Mouse (Mus musculus) lung, embryonic 16.5 days (tissue): ENCODE results near the gene Olfr1305. TPM values are rescaled to one million over a fixed set of nuclear protein-coding genes. Genes with fewer than 3 reads are reported as not detected.

Source experiments
- ATAC-seq: fragments of 200-750 bp; cut with Nextera tagmentation; 2 replicates; pipeline ENCODE4 v1.8.0; 2017; ENCODE audit warnings: low read depth, mild to moderate bottlenecking, moderate library complexity
- H3K27ac ChIP-seq: fragments of 300-500 bp; sonication (generic); 2 replicates; pipeline ENCODE4 v1.5.1; 2014; ENCODE audit warnings: mild to moderate bottlenecking, control low read depth, low read length
- H3K27me3 ChIP-seq: fragments of 300-500 bp; sonication (generic); 2 replicates; pipeline ENCODE4 v1.6.1; 2014; ENCODE audit warnings: low read depth, low read length, mixed read lengths; ENCODE audit not compliant: control insufficient read depth, insufficient read depth
- H3K36me3 ChIP-seq: fragments of 300-500 bp; sonication (generic); 2 replicates; pipeline ENCODE4 v1.6.1; 2014; ENCODE audit warnings: low read length; ENCODE audit not compliant: control insufficient read depth, insufficient read depth
- H3K4me1 ChIP-seq: fragments of 300-500 bp; sonication (generic); replicated peaks from 2 replicates; pipeline ENCODE4 v1.6.1; 2014; ENCODE audit warnings: low read length, mixed read lengths; ENCODE audit not compliant: control insufficient read depth, insufficient read depth
- H3K4me2 ChIP-seq: fragments of 300-500 bp; sonication (generic); 2 replicates; pipeline ENCODE4 v1.6.1; 2014; ENCODE audit warnings: low read depth, low read length, control low read depth
- H3K4me3 ChIP-seq: fragments of 300-500 bp; sonication (generic); 2 replicates; pipeline ENCODE4 v1.5.1; 2014; ENCODE audit warnings: mild to moderate bottlenecking, low read length, control low read depth
- H3K9ac ChIP-seq: fragments of 300-500 bp; sonication (generic); 2 replicates; pipeline ENCODE4 v1.6.1; 2014; ENCODE audit warnings: low read length, control low read depth
- H3K9me3 ChIP-seq: fragments of 300-500 bp; sonication (generic); 2 replicates; pipeline ENCODE4 v1.6.1; 2016; ENCODE audit warnings: low read length; ENCODE audit not compliant: control insufficient read depth
- whole genome bisulfite sequencing: fragments of 180-500 bp; shearing (Covaris S2); extraction: QIAGEN DNeasy Blood & Tissue Kit; methylation state at CpG from one replicate; pipeline ENCODE4 v1.1.7; 2014; 5-methylcytosine and 5-hydroxymethylcytosine counted together
- polyA plus RNA-seq: library from polyadenylated mRNA; unstranded; fragments of >200 nt; fragmentation: Nextera tagmentation; extraction: Ambion mirVana; gene quantifications from 2 replicates; pipeline ENCODE4 v1.2.1, GENCODE M21; 2015

Olfr1305 gene
- polyA plus RNA-seq: not detected in 2 replicates

DNA sequence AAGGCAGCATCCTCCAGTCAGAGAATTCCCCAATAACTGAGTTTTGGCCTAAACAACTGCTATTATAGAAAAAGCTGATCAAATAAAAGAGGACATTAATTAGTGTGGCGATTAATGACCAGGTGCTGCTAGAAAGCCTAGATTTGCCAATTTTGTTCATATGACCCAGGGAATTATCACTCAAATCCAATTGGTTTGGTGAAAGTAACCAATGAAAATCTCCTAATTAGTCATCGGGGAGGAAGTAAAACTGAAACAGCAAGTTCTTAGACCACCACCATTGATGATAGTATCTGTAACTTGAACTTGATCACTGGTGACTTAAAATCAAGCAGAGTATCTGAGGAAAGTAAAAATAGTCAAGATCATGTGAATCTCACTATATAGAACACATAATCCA is at the start of gene Olfr1305:
TSS of gene Olfr1305 (minus strand) at position 101 of the 400 bp plus-strand sequence.
- 86% methylated on average over 2 of the region's 2 CpGs for WGBS
- Histone ChIP-seq H3K36me3 (no peaks in the 10 kb centered on the region), H3K9ac (no peak within 1 kb of the TSS), H3K9me3 (no peaks in the 10 kb centered on the region; the same call in 1 of the 2 replicates), H3K27ac (no peak within 1 kb of the TSS), H3K27me3 (no peaks in the 10 kb centered on the region), H3K4me1 (no peaks in the 10 kb centered on the region), H3K4me3 (no peak within 1 kb of the TSS), H3K4me2 (no peak within 1 kb of the TSS)
- no peak for ATAC-seq

DNA sequence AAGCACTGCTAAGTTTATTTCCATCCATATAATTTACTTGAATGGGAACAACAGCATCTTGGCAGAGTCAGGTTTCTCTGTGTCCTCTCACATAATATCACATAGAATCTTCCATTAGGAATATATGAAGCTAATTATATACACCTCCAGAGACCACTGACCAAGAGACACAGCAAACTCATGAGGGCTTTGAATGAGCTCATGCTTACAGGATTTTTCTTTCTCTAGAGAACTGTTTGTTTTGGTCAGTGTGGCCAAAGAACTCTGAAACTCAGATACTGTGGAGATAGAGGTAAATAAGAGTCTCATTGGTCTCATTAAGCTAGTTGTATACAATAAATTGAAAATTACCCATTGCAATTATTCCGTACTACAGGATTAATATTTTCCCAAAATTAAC is 39.2 kb upstream of the Olfr1305 start, which contains the start of gene Olfr1306:
TSS of gene Olfr1306 (minus strand) at position 101 of the 400 bp plus-strand sequence.
- 0 out of 2 replicates have a peak, but pooled peaks cover 3% of the 10 kb centered on the region for H3K9me3 ChIP-seq
- H3K27ac ChIP-seq: no peak within 1 kb of the TSS
- WGBS: 75% methylated on average over 1 of the region's 1 CpGs
- H3K36me3 ChIP-seq: no peaks in the 10 kb centered on the region
- H3K9ac ChIP-seq: no peak within 1 kb of the TSS
- H3K4me3 ChIP-seq: no peak within 1 kb of the TSS
- no peaks in the 10 kb centered on the region for H3K27me3 ChIP-seq
- H3K4me1 ChIP-seq: no peaks in the 10 kb centered on the region
- no peak within 1 kb of the TSS for H3K4me2 ChIP-seq
- no peak for ATAC-seq

DNA sequence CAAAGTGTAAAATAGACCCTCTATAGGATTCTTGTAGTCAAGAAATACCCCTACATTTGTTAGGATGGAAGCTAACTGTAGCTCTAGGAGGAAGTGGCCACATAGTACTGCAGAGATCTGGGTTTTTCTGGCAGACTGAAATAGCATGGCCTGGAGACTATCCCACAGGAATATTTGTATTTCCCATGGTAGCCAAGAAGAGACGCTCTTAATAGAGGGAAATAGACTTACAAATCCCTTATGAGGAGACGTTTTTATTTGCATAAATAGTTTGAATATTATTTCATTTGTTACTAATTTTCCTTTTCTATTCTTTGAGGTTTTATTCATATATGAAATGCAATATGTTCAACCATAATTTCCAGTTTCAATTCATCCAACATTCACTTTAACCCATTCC is 56.7 kb downstream of the Olfr1305 start, which contains the start of gene Olfr1303:
TSS of gene Olfr1303 (minus strand) at position 101 of the 400 bp plus-strand sequence.
- ATAC-seq: no peak
- Histone ChIP-seq H3K9me3 (no peaks in the 10 kb centered on the region), H3K4me3 (no peak within 1 kb of the TSS), H3K4me1 (no peaks in the 10 kb centered on the region), H3K27me3 (no peaks in the 10 kb centered on the region), H3K9ac (no peak within 1 kb of the TSS), H3K27ac (no peak within 1 kb of the TSS), H3K4me2 (no peak within 1 kb of the TSS), H3K36me3 (no peaks in the 10 kb centered on the region)
- WGBS: 67% methylated on average over 2 of the region's 2 CpGs

Other genes starting within 250 kb of the Olfr1305 start
- gene Olfr1298, start 227.9 kb downstream of the Olfr1305 start, polyA plus RNA-seq: not detected in 2 replicates
- not detected in 2 replicates for gene Olfr1299, start 215.7 kb downstream of the Olfr1305 start, polyA plus RNA-seq
- not detected in 2 replicates for gene Olfr1301, start 126.1 kb downstream of the Olfr1305 start, polyA plus RNA-seq
- gene Olfr1302, start 99.7 kb downstream of the Olfr1305 start, polyA plus RNA-seq: not detected in 2 replicates
- gene Olfr1303, start 56.8 kb downstream of the Olfr1305 start, polyA plus RNA-seq: not detected in 2 replicates
- not detected in 2 replicates for gene Olfr1306, start 39.1 kb upstream of the Olfr1305 start, polyA plus RNA-seq
- gene Olfr1307, start 72.3 kb upstream of the Olfr1305 start, polyA plus RNA-seq: not detected in 2 replicates
- not detected in 2 replicates for gene Olfr1308, start 87.8 kb upstream of the Olfr1305 start, polyA plus RNA-seq
- gene Olfr1309, start 113.1 kb upstream of the Olfr1305 start, polyA plus RNA-seq: not detected in 2 replicates
- not detected in 2 replicates for gene Olfr1310, start 135.6 kb upstream of the Olfr1305 start, polyA plus RNA-seq
- not detected in 2 replicates for gene Olfr1311, start 147.3 kb upstream of the Olfr1305 start, polyA plus RNA-seq
- not detected in 2 replicates for gene Olfr1312, start 173.1 kb upstream of the Olfr1305 start, polyA plus RNA-seq
- gene Olfr1313, start 200.7 kb upstream of the Olfr1305 start, polyA plus RNA-seq: not detected in 2 replicates
- not detected in 2 replicates for gene Olfr1314, start 219.6 kb upstream of the Olfr1305 start, polyA plus RNA-seq
- not detected in 2 replicates for gene Olfr1315-ps1, start 238.3 kb upstream of the Olfr1305 start, polyA plus RNA-seq